Mouse (Mus musculus) heart, embryonic 14.5 days (tissue): Measurements from ENCODE around the gene Hmgb4. TPM values are rescaled to one million over a fixed set of nuclear protein-coding genes. Genes with fewer than 3 reads are reported as not detected.

Experiments used
- ATAC-seq: fragments of 200-750 bp; cut with Nextera tagmentation; 2 replicates; pipeline ENCODE4 v1.8.0; 2017; ENCODE audit warnings: low read depth, moderate TSS enrichment; ENCODE audit not compliant: insufficient number of reproducible peaks, insufficient read depth, low FRiP score
- H3K27ac ChIP-seq, 2 experiments: fragments of 200-500 bp in 1 of 2; fragments of 300-500 bp in 1 of 2; sonication (generic) in 1 of 2; replicated peaks in 1 of 2; 2 replicates each; pipeline ENCODE4 v1.5.1; 2012 to 2014; ENCODE audit warnings: low read depth in 2 of 2, low read length in 2 of 2, control low read depth in 1 of 2, mild to moderate bottlenecking in 1 of 2, mixed read lengths in 1 of 2; ENCODE audit not compliant: control insufficient read depth in 1 of 2, insufficient read depth in 1 of 2
- H3K27me3 ChIP-seq: fragments of 300-500 bp; sonication (generic); 2 replicates; pipeline ENCODE4 v1.6.1; 2014; ENCODE audit warnings: mild to moderate bottlenecking, low read length, control low read depth; ENCODE audit not compliant: control insufficient read depth, insufficient read depth
- H3K36me3 ChIP-seq: fragments of 300-500 bp; sonication (generic); 2 replicates; pipeline ENCODE4 v1.6.1; 2014; ENCODE audit warnings: mild to moderate bottlenecking, control low read depth, low read length, mixed read lengths; ENCODE audit not compliant: control insufficient read depth, insufficient read depth
- H3K4me1 ChIP-seq, 2 experiments: fragments of 200-500 bp in 1 of 2; fragments of 300-500 bp in 1 of 2; sonication (generic) in 1 of 2; 2 replicates each; pipeline ENCODE4 v1.6.1; 2012 to 2014; ENCODE audit warnings: low read length in 2 of 2, control low read depth in 1 of 2, mixed read lengths in 1 of 2; ENCODE audit not compliant: control insufficient read depth in 2 of 2, insufficient read depth in 2 of 2
- H3K4me2 ChIP-seq: fragments of 300-500 bp; sonication (generic); 2 replicates; pipeline ENCODE4 v1.6.1; 2014; ENCODE audit warnings: mild to moderate bottlenecking, low read length
- H3K4me3 ChIP-seq, 2 experiments: fragments of 200-500 bp in 1 of 2; fragments of 300-500 bp in 1 of 2; sonication (generic) in 1 of 2; 2 replicates each; pipeline ENCODE4 v1.5.1; 2012 to 2014; ENCODE audit warnings: low read length in 2 of 2, mild to moderate bottlenecking in 2 of 2, control low read depth in 1 of 2, low read depth in 1 of 2, moderate library complexity in 1 of 2; ENCODE audit not compliant: control insufficient read depth in 1 of 2, insufficient read depth in 1 of 2
- H3K9ac ChIP-seq: fragments of 300-500 bp; sonication (generic); 2 replicates; pipeline ENCODE4 v1.6.1; 2014; ENCODE audit warnings: mild to moderate bottlenecking, low read length
- H3K9me3 ChIP-seq: fragments of 300-500 bp; sonication (generic); 2 replicates; pipeline ENCODE4 v1.6.1; 2016; ENCODE audit warnings: low read length, control low read depth; ENCODE audit not compliant: control insufficient read depth
- WGBS: fragments of 180-500 bp; shearing (Covaris S2); extraction: QIAGEN DNeasy Blood & Tissue Kit; methylation state at CpG from one replicate; pipeline ENCODE4 v1.1.7; 2014; 5-methylcytosine and 5-hydroxymethylcytosine counted together
- polyA plus RNA-seq: library from polyadenylated mRNA; unstranded; fragments of >200 nt; fragmentation: Nextera tagmentation; extraction: Ambion mirVana; gene quantifications from 2 replicates; pipeline ENCODE4 v1.2.1, GENCODE M21; 2014

Hmgb4 gene
- polyA plus RNA-seq, 1 experiment from 2014 or later, result not detected

DNA sequence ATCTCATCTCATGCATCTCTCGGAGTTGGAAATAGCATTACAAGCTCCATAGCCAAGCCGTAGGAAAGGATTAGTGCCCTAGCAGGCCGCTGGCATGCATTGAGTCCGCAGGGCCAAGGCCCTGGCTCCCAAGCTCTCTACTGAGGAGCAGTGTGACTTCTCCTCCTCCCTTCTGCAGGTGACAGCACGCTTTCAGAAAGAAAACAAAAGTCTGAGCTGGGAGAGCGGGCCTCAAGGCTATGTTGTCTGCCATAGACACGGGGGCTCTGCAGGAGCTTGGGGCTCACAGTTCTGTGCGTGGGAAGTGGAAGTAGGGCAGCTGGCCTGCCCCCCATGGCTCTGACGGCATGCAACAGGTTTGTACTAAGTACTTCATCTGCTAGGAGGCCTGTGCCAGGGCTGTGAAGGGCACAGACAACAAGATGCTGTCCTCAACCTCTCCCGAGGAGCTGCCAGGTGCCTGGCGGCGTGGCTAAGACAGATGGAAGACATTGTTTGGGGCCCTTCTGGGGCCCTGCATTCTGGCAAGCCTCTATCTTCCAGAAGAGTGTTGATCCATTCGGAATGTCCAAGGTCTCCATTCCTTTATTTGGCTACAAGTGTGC, 42.7 kb downstream of the Hmgb4 start:
- Histone ChIP-seq H3K4me3 (no peak overlapping the region), H3K27ac (no peak overlapping the region), H3K4me1 (peaks cover 0 to 7% of the 10 kb centered on the region in 2 experiments; a peak in 3 of 4 replicates), H3K36me3 (no peaks in the 10 kb centered on the region), H3K27me3 (no peaks in the 10 kb centered on the region), H3K4me2 (no peak overlapping the region), H3K9ac (no peak overlapping the region), H3K9me3 (no peaks in the 10 kb centered on the region)
- WGBS, result 55% methylated on average over 13 of the region's 13 CpGs
- 0 out of 2 replicates have a peak, but pooled peaks have one; percentile 47 for ATAC-seq
